Mouse (Mus musculus) E14TG2a.4 (cell line): Measurements from ENCODE around the gene Acoxl.

Experiments
- CTCF ChIP-seq: conservative IDR thresholded peaks from 2 replicates; pipeline ENCODE4 v1.5.1; 2014; ENCODE audit warnings: low read length
- NANOG ChIP-seq: IDR thresholded peaks from 2 replicates; pipeline ENCODE4 v1.6.1; 2014; ENCODE audit warnings: borderline replicate concordance, low read length, mixed read lengths
- POU5F1 ChIP-seq: IDR thresholded peaks from 2 replicates; pipeline ENCODE4 v1.6.1; 2014; ENCODE audit warnings: low read length, borderline replicate concordance

GRCm38 (mm10) chr2:128139781-128140180 lies 301.1 kb downstream of the Acoxl start:
- TF ChIP-seq CTCF = no peak
- TF ChIP-seq NANOG = no peak
- TF ChIP-seq POU5F1 = no peak
